Mouse (Mus musculus): ENCODE data around the gene Sox6.

DNA sequence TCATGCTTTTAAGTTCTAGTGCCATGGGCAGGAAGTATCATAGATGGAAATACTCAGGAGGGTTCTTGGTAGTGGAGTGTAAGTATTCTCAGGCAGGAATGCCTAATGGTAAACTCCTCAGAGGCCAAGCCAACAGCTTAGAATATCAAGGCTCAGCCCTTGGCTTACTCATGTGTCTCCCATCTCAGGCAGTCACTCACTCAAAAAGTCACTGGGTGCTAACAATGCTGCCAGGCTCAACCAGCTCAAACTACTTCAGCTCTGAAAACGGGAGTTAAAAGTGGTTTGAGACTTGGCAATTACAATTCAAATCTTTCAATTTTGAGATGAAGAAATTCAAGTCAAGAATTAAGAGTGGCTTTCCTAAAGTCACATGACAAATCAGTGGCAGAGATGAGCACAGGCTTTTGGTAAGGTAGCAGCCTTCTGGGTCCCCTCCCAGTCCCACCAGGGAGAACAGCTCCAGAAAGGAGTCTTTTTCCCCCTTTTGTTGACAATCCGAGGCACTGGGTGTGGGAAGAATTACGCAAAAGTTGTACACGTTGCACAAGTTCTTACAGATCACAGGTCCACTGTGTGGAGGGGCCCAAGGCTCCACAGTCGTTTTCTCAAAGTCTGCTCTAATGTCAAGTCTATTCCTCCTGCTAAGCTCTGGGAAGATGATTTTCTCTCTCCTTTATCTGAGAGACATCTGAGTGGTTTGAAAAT is 249.3 kb downstream of the Sox6 start:
- TF ChIP-seq CTCF (IDR thresholded peaks at IDR 0.05; ENCODE audit: low read depth, low read length) (no peak), GATA2 (IDR thresholded peaks at IDR 0.05; ENCODE audit: borderline replicate concordance, low read depth, low read length) (no peak)

Data from G1E (cell line).